Mouse (Mus musculus): Measurements from ENCODE around the gene Zfp831. TPM values are rescaled to one million over a fixed set of nuclear protein-coding genes. Genes with fewer than 3 reads are reported as not detected.

Zfp831 gene
- not detected in 2 replicates for polyA plus RNA-seq (2015; fragmentation: Nextera tagmentation; extraction: Ambion mirVana)

GRCm38 (mm10) chr2:174643448-174644144, at the start of gene Zfp831:
Gene Zfp831 (plus strand): TSS chr2:174643534.

Other genes starting within 250 kb of the Zfp831 start
- gene Nelfcd, start 227.7 kb upstream of the Zfp831 start, polyA plus RNA-seq (2015; fragmentation: Nextera tagmentation; extraction: Ambion mirVana) = 73.4 and 79.8 TPM in 2 replicates
- gene Ctsz, start 204.5 kb upstream of the Zfp831 start, polyA plus RNA-seq (2015; fragmentation: Nextera tagmentation; extraction: Ambion mirVana) = 75.3 and 77.7 TPM in 2 replicates
- 0.17 and 0.21 TPM in 2 replicates for gene Tubb1, start 192.8 kb upstream of the Zfp831 start, polyA plus RNA-seq (2015; fragmentation: Nextera tagmentation; extraction: Ambion mirVana)
- 870 and 1,030 TPM in 2 replicates for gene Atp5e, start 179.4 kb upstream of the Zfp831 start, polyA plus RNA-seq (2015; fragmentation: Nextera tagmentation; extraction: Ambion mirVana)
- gene Prelid3b, start 170.5 kb upstream of the Zfp831 start, polyA plus RNA-seq (2015; fragmentation: Nextera tagmentation; extraction: Ambion mirVana) = 87.6 and 87.7 TPM in 2 replicates
- 6.1 and 7.5 TPM in 2 replicates for gene Edn3, start 117.1 kb downstream of the Zfp831 start, polyA plus RNA-seq (2015; fragmentation: Nextera tagmentation; extraction: Ambion mirVana)

Measured in neural tube, postnatal 0 days (tissue).